Mouse (Mus musculus) retina, postnatal 7 days (tissue): ENCODE data around the gene Chm.
A peak's percentile ranks its signal among the peaks of the same experiment; 100 is the strongest.
"Not testable (repeated sequence)": the region's sequence is repeated elsewhere in the genome, so short reads cannot be mapped to it uniquely, and the experiment has no call there.

Experiments
- DNase-seq: peaks from one replicate; pipeline ENCODE4 v3.0.0-alpha.2; 2012; ENCODE audit warnings: low read depth, low spot score

Chm gene

GRCm38 (mm10) chrX:113185230-113185985, at the start of gene Chm:
Chm (minus strand) TSS chrX:113185517.
- peak; percentile 56 for DNase-seq

DNA sequence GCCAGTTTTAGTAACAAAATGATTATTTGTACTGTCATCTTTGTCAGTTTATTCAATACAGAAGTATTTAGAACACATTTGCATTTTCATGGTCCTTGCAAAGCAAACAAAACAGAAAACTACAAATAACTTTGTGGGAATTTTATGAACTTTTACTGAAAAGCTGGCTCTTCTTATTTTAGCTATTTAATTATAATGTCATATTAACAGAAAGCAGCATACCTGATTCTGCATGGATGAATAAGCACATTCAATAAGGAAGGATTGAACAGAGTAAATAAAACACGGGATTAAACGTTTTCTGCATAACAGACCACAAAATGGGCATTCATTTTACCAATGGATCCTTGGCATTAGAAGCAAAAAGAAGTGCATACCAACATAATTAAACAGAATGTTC, 8.6 kb upstream of the Chm start:
- DNase-seq = no peak

DNA sequence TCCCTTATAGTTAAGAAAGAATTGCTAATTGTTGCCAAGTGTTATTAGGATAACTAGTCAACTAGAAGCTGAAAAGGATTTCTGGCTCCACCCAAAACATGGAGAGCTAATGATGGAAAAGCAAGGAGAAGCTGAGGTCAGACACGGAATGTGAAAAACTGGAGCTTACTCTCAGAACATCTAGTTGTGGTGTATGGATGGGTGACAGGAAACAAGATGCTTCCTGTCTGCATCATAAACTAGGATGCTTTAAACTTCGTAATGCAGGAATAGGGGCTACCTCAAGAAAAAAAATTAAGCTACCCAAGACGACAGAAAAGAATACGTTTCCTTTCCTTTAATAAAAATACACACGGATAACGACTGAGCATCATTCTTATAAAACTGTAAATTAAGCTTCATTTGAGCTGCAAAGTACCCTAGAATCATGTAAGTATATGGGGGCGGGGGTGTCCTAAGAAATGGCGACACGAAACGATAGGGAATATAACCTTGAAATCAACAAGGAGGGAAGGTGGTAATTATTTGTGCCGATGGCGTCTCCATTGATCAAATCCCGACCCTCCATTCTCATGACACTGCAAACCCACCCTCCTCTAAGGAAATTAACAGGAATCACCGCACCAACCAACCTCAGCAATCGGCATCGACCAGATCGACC, 618 bp downstream of the Chm start:
- no peak for DNase-seq

DNA sequence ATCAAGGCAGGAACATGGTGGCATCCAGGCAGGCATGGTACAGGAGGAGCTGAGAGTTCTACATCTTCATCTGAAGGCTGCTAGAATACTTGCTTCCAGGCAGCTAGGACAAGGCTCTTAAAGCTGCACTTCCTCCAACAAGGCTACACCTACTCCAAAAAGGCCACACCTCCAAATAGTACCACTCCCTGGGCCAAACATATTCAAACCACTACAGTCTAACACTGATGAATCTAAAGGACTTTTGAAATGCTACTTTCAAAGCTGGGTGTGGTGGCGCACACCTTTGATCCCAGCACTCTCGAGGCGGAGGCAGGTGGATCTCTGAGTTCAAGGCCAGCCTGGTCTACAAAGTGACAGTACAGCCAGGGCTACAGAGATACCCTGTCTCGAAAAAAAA, 4.5 kb downstream of the Chm start:
- not testable (repeated sequence) for DNase-seq

DNA sequence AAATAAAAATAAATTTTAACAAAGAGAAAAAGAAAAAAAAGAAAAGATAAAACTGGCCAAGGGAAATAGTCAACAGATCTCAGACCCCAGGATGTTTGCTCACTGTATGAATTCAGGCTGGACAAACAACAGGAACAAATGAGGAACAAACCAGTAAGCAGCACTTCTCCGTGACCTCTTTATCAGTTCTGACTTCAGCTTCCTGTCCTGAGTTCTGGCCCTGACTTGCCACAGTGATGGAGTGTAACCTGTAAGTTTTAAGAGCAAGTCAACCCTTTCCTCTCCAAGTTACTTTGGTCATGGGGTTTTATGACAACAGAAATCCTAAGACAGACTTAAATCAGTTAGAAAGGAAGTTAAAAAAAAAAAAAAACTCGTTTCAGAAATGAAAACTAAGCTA, 12.6 kb downstream of the Chm start:
- no peak for DNase-seq

- DNase-seq = no peak
Observed at GRCm38 (mm10) chrX:113172271-113172670, 13.0 kb downstream of the Chm start.

- DNase-seq = no peak
Observed at GRCm38 (mm10) chrX:113160268-113160860, 25.0 kb downstream of the Chm start.

- no peak for DNase-seq
Observed at GRCm38 (mm10) chrX:113084171-113084570, 101.1 kb downstream of the Chm start.

DNA sequence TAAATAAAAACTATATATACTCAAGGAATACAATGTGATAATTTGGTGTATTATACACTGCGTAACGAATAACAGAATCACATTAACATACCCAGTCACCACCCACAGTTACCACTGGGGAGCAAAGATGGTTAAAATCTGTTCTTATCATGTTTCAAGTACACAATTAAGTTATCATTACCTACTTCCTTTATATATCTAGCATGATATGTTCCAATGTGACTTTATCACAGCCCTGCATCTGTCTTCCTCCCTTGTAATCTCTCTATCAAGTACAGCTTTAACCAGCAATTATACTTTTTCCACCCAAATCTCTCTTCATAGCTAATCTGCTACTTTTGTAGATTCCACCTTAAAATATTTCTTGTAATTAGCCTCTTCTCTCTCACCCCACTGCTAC, 109.3 kb downstream of the Chm start:
- DNase-seq = no peak

DNA sequence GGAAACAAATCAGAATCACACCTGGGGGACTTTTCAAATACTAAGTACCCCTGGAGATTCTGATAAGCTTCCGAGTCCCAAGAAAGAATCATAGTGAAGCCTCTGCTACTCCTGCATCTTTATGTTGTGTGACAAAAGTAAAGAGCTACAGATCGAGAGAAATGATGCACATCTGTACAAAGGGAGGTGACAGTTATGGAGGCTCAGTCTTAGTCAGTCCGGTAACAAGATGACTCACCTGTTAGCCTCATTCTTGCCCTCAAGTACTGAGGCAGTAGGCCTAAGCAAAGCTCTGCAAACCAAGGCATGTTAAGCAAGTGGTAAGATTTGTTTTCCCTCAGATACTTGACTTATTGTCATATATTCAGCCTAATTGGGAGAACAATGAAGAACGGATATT, 110.5 kb downstream of the Chm start:
- DNase-seq = no peak

GRCm38 (mm10) chrX:113003621-113004020, 181.7 kb downstream of the Chm start:
- DNase-seq = no peak

DNA sequence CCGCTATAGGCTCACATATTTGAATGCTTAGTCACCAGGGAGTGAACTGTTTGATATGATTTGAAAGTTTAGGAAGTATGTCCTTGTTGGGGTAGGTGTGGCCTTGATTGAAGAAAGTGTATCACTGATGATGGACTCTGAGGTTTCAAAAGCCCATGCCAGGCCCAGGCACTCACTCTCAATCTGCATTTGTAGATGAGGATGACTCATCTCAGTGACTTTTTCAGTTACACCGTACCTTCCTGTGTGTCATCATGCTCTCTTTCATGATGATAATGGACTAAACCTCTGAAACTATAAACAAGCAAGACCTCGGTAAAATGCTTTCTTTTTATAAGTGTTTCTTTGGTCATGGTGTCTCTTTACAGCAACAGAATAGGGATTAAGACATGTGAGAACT, 183.1 kb downstream of the Chm start:
- no peak for DNase-seq
